Mouse (Mus musculus) bone marrow macrophage, adult 2 months (primary cell): ENCODE measurements around the gene Ccdc114. TPM values are rescaled to one million over a fixed set of nuclear protein-coding genes. Genes with fewer than 3 reads are reported as not detected.
"Not testable (repeated sequence)": the region's sequence is repeated elsewhere in the genome, so short reads cannot be mapped to it uniquely, and the experiment has no call there.

Experiments
- H3K27ac ChIP-seq: 2 replicates; pipeline ENCODE4 v1.5.1; 2012; ENCODE audit warnings: low read depth, low read length; ENCODE audit not compliant: insufficient read depth
- H3K4me1 ChIP-seq: 2 replicates; pipeline ENCODE4 v1.6.1; 2012; ENCODE audit warnings: low read length; ENCODE audit not compliant: control insufficient read depth, insufficient read depth
- H3K4me3 ChIP-seq: 2 replicates; pipeline ENCODE4 v1.5.1; 2012; ENCODE audit warnings: mild to moderate bottlenecking, low read length, moderate library complexity; ENCODE audit not compliant: insufficient read depth
- CTCF ChIP-seq: IDR thresholded peaks from 2 replicates; pipeline ENCODE4 v1.5.1; 2012; ENCODE audit warnings: low read depth, mild to moderate bottlenecking, low read length, moderate library complexity
- POLR2A ChIP-seq: IDR thresholded peaks from 2 replicates; pipeline ENCODE4 v1.6.1; 2012; ENCODE audit warnings: mild to moderate bottlenecking, low read depth, low read length, borderline replicate concordance
- polyA plus RNA-seq: library from polyadenylated mRNA; stranded (reverse); fragments of >200 nt; gene quantifications from 2 replicates; pipeline ENCODE4 v1.2.4, GENCODE M21; 2012; ENCODE audit not compliant: missing spikeins, insufficient read depth, insufficient read length

The Ccdc114 gene
- polyA plus RNA-seq, 1 experiment = 3.9 TPM

- TF ChIP-seq POLR2A (no peak), CTCF (peak; percentile 62)
- H3K4me1 ChIP-seq = peaks cover 26% of the 10 kb centered on the region
- H3K27ac ChIP-seq = no peak overlapping the region
- peak overlapping the region; percentile 82 for H3K4me3 ChIP-seq
These were observed 4.7 kb upstream of the Ccdc114 start for GRCm38 (mm10) chr7:45919083-45919671.

GRCm38 (mm10) chr7:45919761-45920160 lies 4.1 kb upstream of the Ccdc114 start:
- peak overlapping the region; percentile 82 for H3K4me3 ChIP-seq
- H3K4me1 ChIP-seq = peaks cover 26% of the 10 kb centered on the region
- H3K27ac ChIP-seq = peak overlapping the region; percentile 95
- TF ChIP-seq CTCF (no peak; the same call in 1 of the 2 replicates), POLR2A (no peak)

- H3K4me1 ChIP-seq = peaks cover 26% of the 10 kb centered on the region
- TF ChIP-seq POLR2A (no peak), CTCF (no peak)
These were observed 3.2 kb upstream of the Ccdc114 start for GRCm38 (mm10) chr7:45920583-45921241.

GRCm38 (mm10) chr7:45921242-45921621 lies 2.6 kb upstream of the Ccdc114 start, which contains the start of gene Emp3:
Emp3 (minus strand) TSS chr7:45921404.
- peak within 1 kb of the TSS; percentile 82 for H3K4me3 ChIP-seq
- H3K4me1 ChIP-seq = peaks cover 26% of the 10 kb centered on the region
- peak within 1 kb of the TSS; percentile 95 for H3K27ac ChIP-seq
- TF ChIP-seq CTCF (no peak), POLR2A (peak; percentile 46; the same call in 1 of the 2 replicates)

More at GRCm38 (mm10) chr7:45920583-45921241, 3.2 kb upstream of the Ccdc114 start:
- Histone ChIP-seq H3K4me3 (peak overlapping the region; percentile 82), H3K27ac (peak overlapping the region; percentile 95)

- Histone ChIP-seq H3K4me3 (peak overlapping the region; percentile 19; the same call in 1 of the 2 replicates), H3K27ac (peak overlapping the region; percentile 95), H3K4me1 (peaks cover 23% of the 10 kb centered on the region)
- TF ChIP-seq POLR2A (no peak), CTCF (no peak)
These were observed 1.8 kb upstream of the Ccdc114 start for GRCm38 (mm10) chr7:45921950-45922600.

- TF ChIP-seq CTCF (no peak), POLR2A (peak; percentile 89; the same call in 1 of the 2 replicates)
- peak overlapping the region; percentile 97 for H3K27ac ChIP-seq
- H3K4me3 ChIP-seq = peak overlapping the region; percentile 67
- H3K4me1 ChIP-seq = peaks cover 17% of the 10 kb centered on the region
These were observed 727 bp upstream of the Ccdc114 start for GRCm38 (mm10) chr7:45922928-45923761.

GRCm38 (mm10) chr7:45924429-45924816 lies 551 bp downstream of the Ccdc114 start:
- H3K4me1 ChIP-seq = peaks cover 13% of the 10 kb centered on the region
- no peak for TF ChIP-seq CTCF
- TF ChIP-seq POLR2A = no peak
- H3K27ac ChIP-seq = no peak overlapping the region
- peak overlapping the region; percentile 47 for H3K4me3 ChIP-seq

- no peak for TF ChIP-seq POLR2A
- no peak for TF ChIP-seq CTCF
- H3K4me1 ChIP-seq = no peaks in the 10 kb centered on the region
- H3K4me3 ChIP-seq = no peak overlapping the region
- H3K27ac ChIP-seq = no peak overlapping the region
These were observed 4.9 kb downstream of the Ccdc114 start for GRCm38 (mm10) chr7:45928626-45929295.

- no peaks in the 10 kb centered on the region for H3K4me1 ChIP-seq
- no peak overlapping the region for H3K27ac ChIP-seq
- no peak overlapping the region for H3K4me3 ChIP-seq
- TF ChIP-seq POLR2A (no peak), CTCF (no peak)
These were observed 5.8 kb downstream of the Ccdc114 start for GRCm38 (mm10) chr7:45929688-45930087.

GRCm38 (mm10) chr7:45933766-45934165 lies 9.9 kb downstream of the Ccdc114 start:
- H3K4me1 ChIP-seq, H3K27ac ChIP-seq, H3K4me3 ChIP-seq: not testable (repeated sequence)
